Mouse (Mus musculus): Measurements from ENCODE around the gene Usp5. TPM values are rescaled to one million over a fixed set of nuclear protein-coding genes. Genes with fewer than 3 reads are reported as not detected.
"Not testable (repeated sequence)": the region's sequence is repeated elsewhere in the genome, so short reads cannot be mapped to it uniquely, and the experiment has no call there.

Usp5 gene
- polyA plus RNA-seq, 1 experiment from 2014 or later, result 214 TPM

DNA sequence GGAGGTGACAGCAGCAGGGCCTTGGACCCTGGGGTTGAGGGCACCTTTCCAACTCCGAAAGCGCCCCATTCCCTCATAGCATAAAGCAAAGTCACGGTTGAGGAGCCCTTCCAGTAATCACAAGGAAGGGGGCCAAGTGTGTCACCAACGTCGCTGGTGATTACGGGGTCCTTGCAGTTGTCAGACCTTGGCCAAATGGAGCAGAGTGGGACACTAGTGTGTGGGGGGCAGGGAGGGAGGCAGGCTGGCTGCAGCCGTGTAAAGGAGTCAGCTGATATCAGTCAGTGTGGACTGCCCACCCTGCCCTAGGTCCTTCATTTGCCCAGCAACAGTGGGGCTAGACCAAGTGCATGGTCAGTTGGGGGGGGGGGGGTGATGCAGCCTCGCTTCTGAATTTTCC is 14.8 kb downstream of the Usp5 start:
- peaks cover 56% of the 10 kb centered on the region for H3K4me1 ChIP-seq
- DNase-seq (ENCODE audit: extremely low spot score, low spot score), result no peak
- H3K36me3 ChIP-seq (replicated peaks), result peaks cover 86% of the 10 kb centered on the region
- WGBS, result 51% methylated on average over 8 of the region's 8 CpGs
- H3K27me3 ChIP-seq (ENCODE audit: poor library complexity, severe bottlenecking), result no peaks in the 10 kb centered on the region
- peak overlapping the region; percentile 99 for H3K27ac ChIP-seq
- H3K4me3 ChIP-seq, result peak overlapping the region; percentile 91
- no peaks in the 10 kb centered on the region for H3K9me3 ChIP-seq

DNA sequence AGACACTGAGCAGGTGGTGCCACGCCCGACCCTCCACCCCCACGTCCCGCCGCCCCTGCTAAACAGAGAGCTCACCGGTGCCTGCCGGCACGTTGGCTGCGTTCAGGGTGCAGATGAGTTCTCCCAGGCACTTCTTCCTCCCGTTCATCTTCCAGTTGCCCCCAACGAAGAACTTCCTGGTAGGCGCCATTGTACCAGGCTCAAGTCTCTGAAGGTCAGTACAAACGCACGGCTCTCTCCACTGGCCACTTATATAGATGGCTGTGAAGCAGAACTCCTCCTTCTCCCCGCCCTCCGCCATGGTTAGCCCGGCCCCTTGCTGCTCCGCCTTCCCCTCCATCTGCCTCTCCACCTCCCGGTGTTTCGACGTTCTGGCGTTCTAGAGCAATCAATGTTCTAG is 15.4 kb downstream of the Usp5 start, which contains the start of gene Tpi1:
Tpi1 (minus strand) TSS at position 364 of the 400 bp plus-strand sequence.
- Histone ChIP-seq H3K9me3 (no peaks in the 10 kb centered on the region), H3K36me3 (replicated peaks) (peaks cover 81% of the 10 kb centered on the region), H3K27me3 (ENCODE audit: poor library complexity, severe bottlenecking) (no peaks in the 10 kb centered on the region), H3K4me1 (peaks cover 61% of the 10 kb centered on the region), H3K4me3 (peak within 1 kb of the TSS; percentile 91), H3K27ac (peak within 1 kb of the TSS; percentile 99)
- DNase-seq (ENCODE audit: extremely low spot score, low spot score), result peak; percentile 88
- WGBS, result 0% methylated on average over 22 of the region's 22 CpGs

DNA sequence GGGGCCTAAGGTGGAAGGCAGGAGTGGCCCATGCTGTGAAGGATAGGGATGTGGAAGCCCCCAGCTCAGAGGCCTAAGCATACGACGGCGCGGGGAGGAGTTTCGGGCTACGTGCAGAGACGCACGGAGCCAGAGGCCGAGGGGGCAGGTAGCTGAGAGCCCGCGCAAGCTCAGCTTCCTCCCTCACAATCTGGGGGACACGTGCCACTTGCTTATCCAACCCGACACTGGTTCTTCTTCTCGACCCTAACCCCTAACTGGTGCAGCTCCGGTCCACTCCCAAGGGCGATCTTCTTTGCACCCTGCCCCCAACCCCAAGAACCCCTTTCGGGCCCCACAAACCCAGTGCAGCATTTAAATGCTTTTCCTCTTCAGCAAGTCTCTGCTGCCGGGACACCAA is 15.8 kb downstream of the Usp5 start:
- H3K27ac ChIP-seq, result peak overlapping the region; percentile 99
- peaks cover 65% of the 10 kb centered on the region for H3K4me1 ChIP-seq
- 0% methylated on average over 18 of the region's 18 CpGs for WGBS
- peaks cover 77% of the 10 kb centered on the region for H3K36me3 ChIP-seq (replicated peaks)
- peak overlapping the region; percentile 91 for H3K4me3 ChIP-seq
- no peaks in the 10 kb centered on the region for H3K9me3 ChIP-seq
- DNase-seq (ENCODE audit: extremely low spot score, low spot score), result peak; percentile 71
- H3K27me3 ChIP-seq (ENCODE audit: poor library complexity, severe bottlenecking), result no peaks in the 10 kb centered on the region

DNA sequence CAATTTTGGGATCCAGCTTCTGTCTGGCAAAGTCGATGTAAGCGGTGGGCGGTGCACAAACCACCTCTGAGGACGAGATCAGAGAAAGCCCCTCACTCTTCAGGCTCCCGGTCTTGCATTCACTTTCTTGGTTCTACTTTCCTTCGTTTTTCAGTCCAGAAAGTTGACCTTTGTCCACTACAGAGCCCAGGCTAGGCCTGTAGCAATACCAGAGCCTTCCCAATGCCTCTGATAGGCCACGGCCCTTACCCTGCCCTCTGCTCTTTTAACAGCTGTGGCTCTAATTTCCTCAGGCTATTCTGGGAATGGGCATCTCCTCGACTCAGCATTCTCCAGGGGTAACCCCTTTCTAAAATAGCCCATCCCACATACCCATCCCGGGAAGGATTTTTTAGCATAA is 16.4 kb downstream of the Usp5 start:
- peaks cover 70% of the 10 kb centered on the region for H3K36me3 ChIP-seq (replicated peaks)
- H3K27me3 ChIP-seq (ENCODE audit: poor library complexity, severe bottlenecking), result no peaks in the 10 kb centered on the region
- 25% methylated on average over 9 of the region's 9 CpGs for WGBS
- H3K4me1 ChIP-seq, result peaks cover 72% of the 10 kb centered on the region
- H3K9me3 ChIP-seq, result no peaks in the 10 kb centered on the region
- H3K27ac ChIP-seq, result peak overlapping the region; percentile 99
- DNase-seq (ENCODE audit: extremely low spot score, low spot score), result no peak
- H3K4me3 ChIP-seq, result peak overlapping the region; percentile 91

DNA sequence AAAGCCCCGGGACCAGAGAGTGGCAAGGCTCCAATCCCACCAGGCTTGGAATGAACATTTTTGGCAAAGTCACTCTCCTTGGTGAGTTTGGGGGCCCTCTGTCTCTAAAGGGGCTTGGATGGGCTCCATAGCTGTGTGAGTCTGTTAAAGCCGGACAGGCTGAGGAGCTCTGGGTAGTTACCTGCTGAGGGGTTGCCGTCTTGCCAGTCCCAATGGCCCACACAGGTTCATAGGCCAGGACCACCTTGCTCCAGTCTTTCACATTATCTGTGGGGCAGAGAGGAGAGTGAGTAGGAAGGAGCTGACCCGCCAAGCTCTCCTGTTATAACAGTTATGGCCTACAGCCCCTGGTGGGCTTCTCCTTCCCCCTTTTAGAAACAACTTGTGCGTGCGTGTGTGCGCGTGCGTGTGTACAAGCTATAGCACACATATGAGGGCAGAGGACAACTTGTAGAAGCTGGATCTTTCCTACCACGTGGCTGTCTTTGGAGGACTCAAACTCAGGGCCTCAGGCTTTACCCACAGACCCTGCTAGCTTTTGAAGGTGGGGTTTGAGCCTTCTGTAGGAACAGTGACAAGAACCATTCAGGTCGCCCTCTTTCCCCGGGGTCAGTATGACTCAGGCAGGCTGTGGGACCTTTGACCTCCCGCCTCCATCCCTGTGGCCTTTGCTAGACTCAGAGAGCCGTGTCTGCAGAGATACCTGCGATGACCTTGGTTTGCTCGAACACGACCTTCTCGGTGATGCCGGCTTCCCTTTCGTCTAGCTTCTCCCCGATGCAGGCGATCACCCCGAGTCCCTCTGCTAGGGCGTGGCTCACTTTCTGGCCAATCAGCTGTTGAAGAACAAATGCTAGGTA is 17.4 kb downstream of the Usp5 start:
- DNase-seq (ENCODE audit: extremely low spot score, low spot score), result no peak
- no peaks in the 10 kb centered on the region for H3K27me3 ChIP-seq (ENCODE audit: poor library complexity, severe bottlenecking)
- H3K9me3 ChIP-seq, result no peaks in the 10 kb centered on the region
- peaks cover 61% of the 10 kb centered on the region for H3K36me3 ChIP-seq (replicated peaks)
- H3K4me3 ChIP-seq, result peak overlapping the region; percentile 91
- whole genome bisulfite sequencing, result 90% methylated on average over 24 of the region's 24 CpGs
- peak overlapping the region; percentile 99 for H3K27ac ChIP-seq
- peaks cover 75% of the 10 kb centered on the region for H3K4me1 ChIP-seq

DNA sequence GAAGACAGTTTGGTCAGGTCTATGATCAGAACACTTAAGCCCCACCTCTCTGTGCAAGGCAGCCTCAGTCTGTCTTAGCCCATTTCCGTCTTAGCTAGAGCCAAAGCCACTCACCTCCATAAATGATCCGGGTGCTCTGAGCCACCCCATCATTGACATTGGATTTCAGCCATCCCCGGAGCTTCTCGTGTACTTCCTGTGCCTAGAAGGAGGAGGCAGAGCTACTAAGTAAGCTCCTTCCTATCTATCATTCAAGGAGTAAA is 17.9 kb downstream of the Usp5 start:
- peaks cover 55% of the 10 kb centered on the region for H3K36me3 ChIP-seq (replicated peaks)

DNA sequence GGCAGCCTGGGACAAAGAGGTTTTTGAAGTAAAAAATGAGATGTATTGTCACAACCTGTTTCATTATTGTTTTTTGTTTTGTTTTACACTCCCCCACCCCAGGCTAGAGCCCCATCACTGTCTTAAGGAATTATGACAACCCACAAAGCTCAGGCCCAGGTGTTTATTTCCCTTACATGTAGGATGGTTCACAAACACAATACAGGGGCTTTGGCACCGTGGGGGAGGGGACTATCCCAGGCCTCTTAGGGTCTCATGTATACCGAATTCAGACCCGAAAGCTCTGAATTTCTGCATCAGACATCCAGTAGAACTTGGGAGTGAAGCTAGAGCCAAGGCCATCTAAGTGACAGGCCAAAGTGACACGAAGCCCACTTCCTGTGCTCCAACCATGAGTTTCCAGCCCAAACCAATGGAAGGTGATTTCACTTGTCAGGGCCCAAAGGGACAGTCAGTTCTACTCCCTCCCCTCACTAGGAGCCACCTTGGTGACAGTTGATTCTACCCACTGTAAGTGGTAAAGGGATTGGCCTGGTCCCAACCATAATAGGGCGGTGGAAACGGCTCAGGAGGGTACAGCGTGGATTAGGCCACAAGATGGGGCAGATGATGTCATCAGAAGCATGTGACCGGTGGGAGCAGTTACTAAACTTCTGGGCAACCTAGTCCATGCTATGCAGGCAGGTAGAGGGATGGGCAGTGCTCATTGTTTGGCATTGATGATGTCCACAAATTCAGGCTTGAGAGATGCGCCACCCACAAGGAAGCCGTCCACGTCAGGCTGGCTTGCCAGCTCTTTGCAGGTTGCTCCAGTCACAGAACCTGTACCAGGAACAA is 18.5 kb downstream of the Usp5 start:
- not testable (repeated sequence) for H3K27me3 ChIP-seq (ENCODE audit: poor library complexity, severe bottlenecking); H3K9me3 ChIP-seq; H3K27ac ChIP-seq; DNase-seq (ENCODE audit: extremely low spot score, low spot score)
- peak overlapping the region; percentile 56; the same call in 1 of the 2 replicates for H3K4me3 ChIP-seq
- peaks cover 50% of the 10 kb centered on the region for H3K36me3 ChIP-seq (replicated peaks)
- peaks cover 85% of the 10 kb centered on the region for H3K4me1 ChIP-seq
- WGBS, result 89% methylated on average over 11 of the region's 11 CpGs

More for the DNA sequence above, 17.9 kb downstream of the Usp5 start:
- Histone ChIP-seq H3K4me1 (peaks cover 80% of the 10 kb centered on the region), H3K4me3 (peak overlapping the region; percentile 91; the same call in 1 of the 2 replicates), H3K27me3 (ENCODE audit: poor library complexity, severe bottlenecking) (no peaks in the 10 kb centered on the region), H3K9me3 (no peaks in the 10 kb centered on the region), H3K27ac (no peak overlapping the region)
- WGBS, result 92% methylated on average over 4 of the region's 4 CpGs
- no peak for DNase-seq (ENCODE audit: extremely low spot score, low spot score)

DNA sequence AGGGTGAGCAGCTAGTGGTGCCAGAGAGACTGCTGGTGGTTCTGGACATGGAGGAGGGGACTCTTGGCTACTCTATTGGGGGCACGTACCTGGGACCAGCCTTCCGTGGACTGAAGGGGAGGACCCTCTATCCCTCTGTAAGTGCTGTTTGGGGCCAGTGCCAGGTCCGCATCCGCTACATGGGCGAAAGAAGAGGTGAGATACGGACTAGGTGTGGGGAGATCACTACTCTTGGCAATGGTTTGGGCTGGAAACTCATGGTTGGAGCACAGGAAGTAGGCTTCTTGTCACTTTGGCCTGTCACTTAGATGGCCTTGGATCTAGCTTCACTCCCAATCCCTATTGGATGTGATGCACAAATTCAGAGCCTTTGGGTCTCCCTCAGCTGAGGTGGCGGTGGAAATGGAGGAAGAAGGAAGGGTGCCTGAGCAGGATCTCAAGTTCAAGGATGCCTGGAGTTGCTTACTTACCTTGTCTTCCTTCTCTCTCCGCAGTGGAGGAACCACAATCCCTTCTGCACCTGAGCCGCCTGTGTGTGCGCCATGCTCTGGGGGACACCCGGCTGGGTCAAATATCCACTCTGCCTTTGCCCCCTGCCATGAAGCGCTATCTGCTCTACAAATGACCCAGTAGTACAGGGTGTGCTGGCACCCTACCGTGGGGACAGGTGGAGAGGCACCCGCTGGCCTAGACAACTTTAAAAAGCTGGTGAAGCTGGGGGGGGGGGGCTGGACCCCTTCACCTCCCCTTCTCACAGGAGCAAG is 19.3 kb downstream of the Usp5 start:
- H3K36me3 ChIP-seq (replicated peaks), result peaks cover 41% of the 10 kb centered on the region

DNA sequence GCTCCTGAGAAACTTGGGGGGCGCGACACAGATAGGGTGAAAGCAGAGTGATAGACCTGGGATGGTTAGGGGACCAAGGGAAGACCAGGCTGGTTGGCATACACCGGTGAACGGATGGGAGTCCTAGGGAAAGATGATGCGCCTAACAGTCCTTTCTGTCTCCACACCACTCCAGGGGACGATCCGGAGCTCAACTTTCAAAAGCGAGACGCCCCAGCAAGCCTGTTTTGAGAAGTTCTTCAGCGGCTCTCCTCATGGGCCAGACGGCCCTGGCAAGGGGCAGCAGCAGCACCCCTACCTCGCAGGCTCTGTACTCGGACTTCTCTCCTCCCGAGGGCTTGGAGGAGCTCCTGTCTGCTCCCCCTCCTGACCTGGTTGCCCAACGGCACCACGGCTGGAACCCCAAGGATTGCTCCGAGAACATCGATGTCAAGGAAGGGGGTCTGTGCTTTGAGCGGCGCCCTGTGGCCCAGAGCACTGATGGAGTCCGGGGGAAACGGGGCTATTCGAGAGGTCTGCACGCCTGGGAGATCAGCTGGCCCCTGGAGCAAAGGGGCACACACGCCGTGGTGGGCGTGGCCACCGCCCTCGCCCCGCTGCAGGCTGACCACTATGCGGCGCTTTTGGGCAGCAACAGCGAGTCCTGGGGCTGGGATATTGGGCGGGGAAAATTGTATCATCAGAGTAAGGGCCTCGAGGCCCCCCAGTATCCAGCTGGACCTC is 20.1 kb downstream of the Usp5 start:
- no peaks in the 10 kb centered on the region for H3K9me3 ChIP-seq
- WGBS, result under 1% methylated on average over 35 of the region's 35 CpGs
- peak overlapping the region; percentile 83 for H3K27ac ChIP-seq
- no peaks in the 10 kb centered on the region for H3K27me3 ChIP-seq (ENCODE audit: poor library complexity, severe bottlenecking)
- DNase-seq (ENCODE audit: extremely low spot score, low spot score), result peak; percentile 84
- peak overlapping the region; percentile 56 for H3K4me3 ChIP-seq
- peaks cover 35% of the 10 kb centered on the region for H3K36me3 ChIP-seq (replicated peaks)
- H3K4me1 ChIP-seq, result peaks cover 83% of the 10 kb centered on the region

More for the DNA sequence above, 19.3 kb downstream of the Usp5 start:
- no peak for DNase-seq (ENCODE audit: extremely low spot score, low spot score)
- Histone ChIP-seq H3K4me3 (peak overlapping the region; percentile 56), H3K27me3 (ENCODE audit: poor library complexity, severe bottlenecking) (no peaks in the 10 kb centered on the region), H3K27ac (peak overlapping the region; percentile 83), H3K9me3 (no peaks in the 10 kb centered on the region), H3K4me1 (peaks cover 88% of the 10 kb centered on the region)
- 44% methylated on average over 14 of the region's 14 CpGs for WGBS

DNA sequence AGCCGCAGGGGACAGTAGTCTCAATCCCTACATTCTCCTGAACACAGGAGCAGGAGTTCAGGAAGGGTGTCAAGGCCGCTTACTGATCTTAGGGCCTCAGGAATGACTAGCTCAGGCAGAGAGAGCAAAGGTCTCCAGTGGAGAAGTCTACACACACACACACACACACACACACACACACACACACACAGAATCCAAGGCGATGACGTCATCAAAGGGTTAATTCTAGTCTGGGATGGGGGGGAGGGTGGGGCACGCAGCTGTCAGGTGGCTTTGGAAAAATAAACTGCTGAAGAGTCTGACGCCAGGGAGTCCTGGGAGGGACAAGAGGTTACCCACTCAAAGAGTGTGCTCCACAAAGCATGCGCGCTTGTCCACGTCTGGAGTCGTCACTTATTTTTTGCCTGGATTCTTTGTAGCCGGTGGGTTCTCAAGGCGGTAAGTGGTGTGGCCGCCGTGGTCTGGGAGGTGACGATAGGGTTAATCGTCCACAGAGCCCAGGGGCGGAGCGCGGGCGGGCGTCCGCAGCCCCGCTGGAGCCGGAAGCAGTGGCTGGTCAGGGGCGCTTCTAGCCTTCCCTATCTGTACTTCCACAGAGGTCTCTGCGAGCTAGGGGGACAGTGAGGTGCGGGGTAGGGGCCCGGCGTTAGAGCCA is 20.8 kb downstream of the Usp5 start, which contains the start of gene Spsb2:
Spsb2 (plus strand) TSS at position 304 of the 655 bp plus-strand sequence.
- peak within 1 kb of the TSS; percentile 83 for H3K27ac ChIP-seq
- peaks cover 80% of the 10 kb centered on the region for H3K4me1 ChIP-seq
- peak; percentile 83 for DNase-seq (ENCODE audit: extremely low spot score, low spot score)
- 3% methylated on average over 29 of the region's 29 CpGs for WGBS
- no peaks in the 10 kb centered on the region for H3K27me3 ChIP-seq (ENCODE audit: poor library complexity, severe bottlenecking)
- peaks cover 35% of the 10 kb centered on the region for H3K36me3 ChIP-seq (replicated peaks)
- no peaks in the 10 kb centered on the region for H3K9me3 ChIP-seq
- H3K4me3 ChIP-seq, result peak within 1 kb of the TSS; percentile 56

DNA sequence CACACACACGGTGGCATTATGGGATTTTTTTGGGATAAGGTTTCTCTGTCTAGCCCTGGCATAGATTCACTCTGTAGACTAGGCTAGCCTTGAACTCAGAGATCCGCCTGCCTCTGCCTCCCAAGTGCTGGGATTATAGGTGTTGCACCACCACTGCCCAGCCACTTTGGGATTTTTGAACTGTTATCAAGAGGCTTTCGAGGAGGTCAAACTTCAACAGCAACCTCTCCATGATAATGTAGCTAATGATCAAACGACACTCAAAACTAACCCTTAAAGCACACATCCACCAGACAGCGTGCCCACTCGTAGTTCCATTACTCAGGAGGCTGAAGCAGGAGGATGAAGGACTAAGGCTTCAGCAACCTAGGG is 21.3 kb downstream of the Usp5 start:
- H3K27ac ChIP-seq, result peak overlapping the region; percentile 83
- peak overlapping the region; percentile 56 for H3K4me3 ChIP-seq
- H3K36me3 ChIP-seq (replicated peaks), result peaks cover 34% of the 10 kb centered on the region
- H3K9me3 ChIP-seq, result peaks cover 3% of the 10 kb centered on the region; the same call in 1 of the 2 replicates
- no peaks in the 10 kb centered on the region for H3K27me3 ChIP-seq (ENCODE audit: poor library complexity, severe bottlenecking)
- 83% methylated on average over 6 of the region's 6 CpGs for WGBS
- DNase-seq (ENCODE audit: extremely low spot score, low spot score), result no peak
- H3K4me1 ChIP-seq, result peaks cover 75% of the 10 kb centered on the region
